Mouse (Mus musculus) ovary, adult 18-20 months (tissue): ENCODE data around the gene Calm4.
A peak's percentile ranks its signal among the peaks of the same experiment; 100 is the strongest.

ENCODE experiments used
- DNase-seq: peaks from one replicate; pipeline ENCODE4 v3.0.0; 2022; ENCODE audit warnings: low spot score, mixed read lengths

Gene Calm4

GRCm38 (mm10) chr13:3861251-3861650, 23.7 kb downstream of the Calm4 start:
- DNase-seq, result no peak

- no peak for DNase-seq
These were observed 24.8 kb downstream of the Calm4 start for GRCm38 (mm10) chr13:3862325-3862724.

- no peak for DNase-seq
These were observed 25.5 kb downstream of the Calm4 start for GRCm38 (mm10) chr13:3862922-3863580.

DNA sequence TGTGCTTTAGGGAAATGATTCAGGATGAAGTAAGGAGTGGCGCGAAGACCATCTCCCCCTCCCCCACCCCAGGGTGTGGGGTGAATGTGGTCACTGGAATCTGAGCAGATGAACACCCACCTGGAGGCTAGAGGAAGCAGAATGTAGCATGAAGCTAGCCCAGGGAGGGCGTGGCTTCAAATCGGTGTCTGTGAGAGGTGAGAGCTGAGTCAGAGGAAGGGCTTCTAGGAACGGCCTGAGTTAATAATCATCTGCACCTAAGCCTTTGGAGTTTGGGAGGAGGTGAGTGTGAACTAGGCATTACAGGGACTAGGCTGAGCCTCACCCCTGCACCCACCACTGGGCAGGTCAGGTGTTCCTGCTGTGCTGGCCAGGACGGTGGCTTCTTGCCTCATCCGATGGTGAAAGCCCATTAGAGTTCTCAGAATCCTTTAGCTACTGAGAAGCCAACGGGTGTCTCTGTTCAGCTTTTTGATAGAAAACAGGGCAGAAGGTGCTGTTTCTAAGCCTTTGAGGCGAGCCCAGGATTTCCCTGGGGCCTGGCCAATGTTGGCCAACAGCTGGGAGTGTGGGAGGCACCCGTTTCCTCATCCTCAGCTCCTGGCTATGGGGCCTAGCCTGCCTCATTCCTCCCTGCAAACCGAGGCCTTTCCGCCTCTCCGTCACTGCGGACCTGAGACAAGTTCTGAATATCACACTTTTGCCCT, 28.2 kb downstream of the Calm4 start:
- DNase-seq, result peak; percentile 23

- no peak for DNase-seq
These were observed 28.9 kb downstream of the Calm4 start for GRCm38 (mm10) chr13:3866355-3867052.

DNA sequence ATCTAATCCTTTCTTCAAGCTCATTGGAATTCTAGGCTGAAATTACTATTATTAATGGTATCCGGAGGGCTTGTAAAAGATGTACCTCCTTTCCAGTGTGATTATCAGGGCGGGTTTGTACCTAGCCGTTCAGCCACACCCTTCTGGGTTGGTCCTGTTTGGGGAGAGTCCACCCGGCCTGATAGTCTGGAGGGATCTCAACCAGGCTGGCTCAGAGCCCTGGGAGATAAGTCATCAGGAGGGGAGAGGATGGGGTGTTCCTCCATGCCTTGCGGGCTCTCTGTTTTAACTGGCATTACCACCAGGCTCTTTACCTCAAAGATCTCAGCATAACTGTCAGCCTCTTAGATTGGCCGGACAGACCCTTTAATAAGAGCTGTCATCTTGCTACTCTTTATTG, 29.6 kb downstream of the Calm4 start:
- no peak for DNase-seq

GRCm38 (mm10) chr13:3869901-3870300, 32.3 kb downstream of the Calm4 start:
- DNase-seq, result no peak

GRCm38 (mm10) chr13:3872832-3873231, 35.3 kb downstream of the Calm4 start:
- no peak for DNase-seq

- DNase-seq, result no peak
These were observed 38.9 kb downstream of the Calm4 start for GRCm38 (mm10) chr13:3876448-3876847.

DNA sequence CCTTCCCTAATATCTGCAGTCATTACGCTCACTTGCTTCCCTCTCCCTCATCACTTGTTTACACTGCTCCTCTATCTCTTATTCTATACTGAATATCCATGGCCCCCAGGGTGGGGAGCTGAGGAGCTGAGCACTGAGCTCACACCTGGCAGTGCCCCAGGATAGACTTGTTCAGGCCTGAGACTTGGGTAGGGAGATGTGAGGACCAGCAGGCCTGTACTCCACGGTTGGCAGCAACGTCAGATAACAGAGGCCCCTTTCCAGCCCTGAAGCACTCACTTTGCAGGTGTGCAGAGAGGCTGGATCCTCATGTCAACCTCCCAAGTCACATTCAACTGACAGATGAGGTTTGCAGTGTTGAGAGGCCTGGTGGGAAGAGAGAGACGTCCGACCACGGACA, 39.6 kb downstream of the Calm4 start:
- DNase-seq, result no peak

DNA sequence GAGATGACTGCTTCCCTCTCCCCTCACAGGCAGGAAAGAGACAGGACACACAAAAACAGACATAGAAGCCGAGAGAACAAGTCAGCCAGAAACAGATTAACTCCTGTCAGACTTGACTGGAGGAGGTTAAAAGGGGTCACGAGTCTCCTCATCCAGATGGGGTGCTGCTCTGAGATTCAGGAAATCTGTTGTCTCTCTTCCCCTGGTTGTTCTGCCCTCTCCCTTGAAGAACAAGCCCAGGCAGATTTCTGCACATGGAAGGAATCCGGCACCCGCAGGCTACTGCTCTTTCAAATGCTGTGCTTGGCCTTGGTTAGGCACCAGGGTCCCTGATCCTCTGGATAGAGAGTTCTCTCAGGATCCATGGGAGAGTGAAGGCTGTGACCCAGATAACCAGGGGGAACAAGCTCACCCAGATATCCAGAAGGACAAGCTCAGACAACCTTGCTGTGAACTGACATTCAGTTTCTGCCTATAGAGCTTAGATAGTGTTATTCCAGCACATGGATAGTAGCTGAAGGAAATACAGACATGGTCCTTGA, 40.2 kb downstream of the Calm4 start:
- DNase-seq, result peak; percentile 52

DNA sequence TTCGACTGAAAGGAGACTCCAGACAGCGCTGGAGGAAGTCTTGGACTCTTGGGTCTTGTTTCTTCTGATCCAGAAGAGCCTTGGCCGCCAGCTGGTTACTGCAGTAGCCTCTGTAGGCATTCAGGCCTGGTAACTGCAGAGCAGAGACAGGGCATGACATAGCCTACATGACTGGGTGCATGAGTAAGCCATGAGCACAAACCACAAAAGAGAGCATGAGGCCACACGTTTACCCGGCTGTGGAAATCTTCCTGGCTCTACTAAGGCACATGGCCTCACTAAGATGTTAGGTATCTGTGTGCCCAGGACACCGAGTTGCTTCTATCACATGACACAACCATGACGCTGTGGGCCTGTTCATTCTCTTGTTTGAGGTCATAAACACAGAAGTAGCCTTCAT, 49.1 kb downstream of the Calm4 start:
- no peak for DNase-seq
